Mouse (Mus musculus): ENCODE data around the gene Sytl3. TPM values are rescaled to one million over a fixed set of nuclear protein-coding genes. Genes with fewer than 3 reads are reported as not detected.

Sytl3 gene
- polyA plus RNA-seq, 1 experiment from 2014 or later, result 0.30 TPM

DNA sequence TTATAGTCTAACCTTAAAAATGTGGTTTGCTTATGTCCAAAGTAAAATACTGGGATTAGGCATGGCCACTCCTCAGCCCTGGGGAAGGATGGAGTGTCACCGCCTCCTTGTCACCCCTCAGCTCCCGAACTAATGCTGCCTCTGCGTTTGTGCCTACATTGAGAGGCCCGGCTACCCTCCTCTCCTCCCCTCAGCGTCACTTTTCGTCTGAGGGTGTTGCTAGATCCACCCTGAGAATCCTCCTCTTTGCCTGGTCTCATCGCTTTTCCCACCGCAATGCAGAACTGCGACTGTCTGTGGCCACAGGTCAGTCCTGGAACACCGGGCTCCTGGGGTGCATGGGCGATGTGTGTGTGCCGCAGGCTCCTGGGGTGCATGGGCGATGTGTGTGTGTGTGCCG is 86.0 kb downstream of the Sytl3 start:
- Histone ChIP-seq H3K9me3 (ENCODE audit: control insufficient read depth, low read length) (no peaks in the 10 kb centered on the region), H3K27me3 (ENCODE audit: control insufficient read depth, insufficient read depth, low read length) (no peaks in the 10 kb centered on the region), H3K4me3 (ENCODE audit: control insufficient read depth in 1 of 2, insufficient read depth in 1 of 2, low read depth in 1 of 2, low read length in 2 of 2) (no peak overlapping the region), H3K4me2 (ENCODE audit: low read length) (no peak overlapping the region), H3K27ac (replicated peaks in 1 of 2; ENCODE audit: control insufficient read depth in 1 of 2, insufficient read depth in 1 of 2, low read depth in 2 of 2, low read length in 2 of 2) (0 out of 4 replicates have a peak overlapping the region, but pooled peaks of 1 of the 2 experiments have one; percentile 1), H3K36me3 (ENCODE audit: control insufficient read depth, insufficient read depth, low read length) (peaks cover 68% of the 10 kb centered on the region), H3K9ac (ENCODE audit: low read length) (no peak overlapping the region), H3K4me1 (ENCODE audit: control insufficient read depth in 2 of 2, insufficient read depth in 2 of 2, low read length in 2 of 2) (peaks cover 55 to 64% of the 10 kb centered on the region in 2 experiments)
- no peak for ATAC-seq (ENCODE audit: insufficient number of reproducible peaks, insufficient read depth, low FRiP score, low read depth)
- 93% methylated on average over 14 of the region's 14 CpGs for WGBS

DNA sequence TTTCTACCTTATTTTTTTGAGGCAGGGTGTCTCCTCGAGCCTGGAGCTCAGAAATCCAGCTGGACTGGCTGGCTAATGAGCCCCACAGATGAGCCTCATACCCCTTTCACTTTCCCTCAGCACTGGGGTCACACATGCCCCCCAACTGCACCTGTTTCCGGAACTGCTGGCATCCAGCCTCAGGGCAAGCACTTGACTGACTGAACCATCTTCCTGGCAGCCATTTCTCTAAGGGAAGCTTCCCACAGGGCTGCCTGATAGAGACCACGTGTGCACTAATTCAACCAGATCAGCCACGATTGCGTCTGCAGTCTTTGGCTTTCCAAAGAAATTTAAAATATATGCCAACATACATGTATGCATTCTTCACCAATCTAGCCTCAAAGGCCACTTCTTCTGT is 86.6 kb downstream of the Sytl3 start:
- Histone ChIP-seq H3K27ac (replicated peaks in 1 of 2; ENCODE audit: control insufficient read depth in 1 of 2, insufficient read depth in 1 of 2, low read depth in 2 of 2, low read length in 2 of 2) (no peak overlapping the region), H3K9ac (ENCODE audit: low read length) (no peak overlapping the region), H3K27me3 (ENCODE audit: control insufficient read depth, insufficient read depth, low read length) (no peaks in the 10 kb centered on the region), H3K9me3 (ENCODE audit: control insufficient read depth, low read length) (no peaks in the 10 kb centered on the region), H3K4me1 (ENCODE audit: control insufficient read depth in 2 of 2, insufficient read depth in 2 of 2, low read length in 2 of 2) (peaks cover 55 to 64% of the 10 kb centered on the region in 2 experiments), H3K36me3 (ENCODE audit: control insufficient read depth, insufficient read depth, low read length) (peaks cover 65% of the 10 kb centered on the region), H3K4me2 (ENCODE audit: low read length) (no peak overlapping the region), H3K4me3 (ENCODE audit: control insufficient read depth in 1 of 2, insufficient read depth in 1 of 2, low read depth in 1 of 2, low read length in 2 of 2) (no peak overlapping the region)
- ATAC-seq (ENCODE audit: insufficient number of reproducible peaks, insufficient read depth, low FRiP score, low read depth), result no peak
- WGBS, result 88% methylated on average over 5 of the region's 5 CpGs

DNA sequence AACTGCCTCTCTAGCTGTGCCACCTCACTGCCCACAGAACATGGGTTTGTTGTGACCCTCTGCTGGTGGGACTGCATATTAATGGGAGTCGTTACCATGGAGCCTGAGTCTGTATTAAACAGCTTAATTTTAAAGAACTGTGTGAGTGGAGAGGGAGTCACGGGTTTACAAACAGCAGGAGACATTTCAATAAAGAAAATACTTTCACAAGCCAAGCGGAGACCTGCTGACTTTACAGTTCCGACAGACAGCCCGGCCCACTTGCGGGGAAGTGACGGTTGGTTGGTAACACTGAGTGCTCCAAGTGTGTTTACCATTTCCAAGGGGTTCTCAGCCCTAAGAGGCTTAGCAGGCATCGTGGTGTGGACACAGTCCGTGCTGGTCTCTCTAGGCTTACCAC is 87.1 kb downstream of the Sytl3 start:
- Histone ChIP-seq H3K9ac (ENCODE audit: low read length) (no peak overlapping the region), H3K27me3 (ENCODE audit: control insufficient read depth, insufficient read depth, low read length) (no peaks in the 10 kb centered on the region), H3K27ac (replicated peaks in 1 of 2; ENCODE audit: control insufficient read depth in 1 of 2, insufficient read depth in 1 of 2, low read depth in 2 of 2, low read length in 2 of 2) (no peak overlapping the region; a peak in 1 of 4 replicates), H3K4me3 (ENCODE audit: control insufficient read depth in 1 of 2, insufficient read depth in 1 of 2, low read depth in 1 of 2, low read length in 2 of 2) (no peak overlapping the region), H3K4me2 (ENCODE audit: low read length) (no peak overlapping the region), H3K4me1 (ENCODE audit: control insufficient read depth in 2 of 2, insufficient read depth in 2 of 2, low read length in 2 of 2) (peaks cover 55 to 64% of the 10 kb centered on the region in 2 experiments), H3K36me3 (ENCODE audit: control insufficient read depth, insufficient read depth, low read length) (peaks cover 65% of the 10 kb centered on the region), H3K9me3 (ENCODE audit: control insufficient read depth, low read length) (no peaks in the 10 kb centered on the region)
- 81% methylated on average over 9 of the region's 9 CpGs for WGBS
- ATAC-seq (ENCODE audit: insufficient number of reproducible peaks, insufficient read depth, low FRiP score, low read depth), result no peak

DNA sequence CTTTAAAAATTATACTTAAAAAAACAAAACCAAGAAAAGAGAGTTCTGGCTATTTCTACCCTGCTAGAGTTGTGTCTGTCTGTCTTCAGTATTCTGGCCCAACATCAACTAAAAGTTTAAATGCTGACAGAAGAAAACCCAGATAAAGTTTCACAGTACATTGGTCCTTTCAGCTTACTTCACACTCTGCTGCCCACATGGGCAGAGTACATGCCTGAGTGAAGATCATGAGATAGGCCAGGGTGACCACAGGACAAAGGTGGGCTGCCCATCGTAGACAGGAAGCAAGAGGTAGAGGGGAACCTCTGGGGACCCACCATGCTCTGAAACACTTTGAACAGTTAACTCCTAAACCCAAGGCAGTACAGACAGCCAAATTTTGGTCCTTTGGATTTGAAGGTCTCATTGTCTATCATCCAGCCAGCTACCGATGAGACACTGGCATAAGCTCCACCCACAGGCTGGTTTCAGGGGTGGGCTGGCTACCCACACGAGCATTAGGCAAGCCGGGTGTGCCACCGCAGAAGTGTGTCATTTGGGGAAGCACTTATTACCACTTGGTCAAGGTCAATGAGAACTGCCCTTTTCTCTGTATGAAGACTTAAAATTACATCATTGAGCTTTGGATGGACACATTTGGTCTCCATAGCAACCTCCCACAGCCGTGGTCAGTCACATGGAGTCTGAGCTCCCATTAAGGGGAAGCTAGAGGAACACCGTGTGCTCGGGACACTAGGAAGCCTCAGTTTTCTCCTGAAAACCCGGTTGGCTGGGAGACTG is 87.7 kb downstream of the Sytl3 start:
- WGBS, result 74% methylated on average over 9 of the region's 9 CpGs
- no peak overlapping the region for H3K4me3 ChIP-seq (ENCODE audit: control insufficient read depth in 1 of 2, insufficient read depth in 1 of 2, low read depth in 1 of 2, low read length in 2 of 2)
- ATAC-seq (ENCODE audit: insufficient number of reproducible peaks, insufficient read depth, low FRiP score, low read depth), result no peak
- peak overlapping the region; percentile 84 to 86 for H3K27ac ChIP-seq (replicated peaks in 1 of 2; ENCODE audit: control insufficient read depth in 1 of 2, insufficient read depth in 1 of 2, low read depth in 2 of 2, low read length in 2 of 2)
- H3K36me3 ChIP-seq (ENCODE audit: control insufficient read depth, insufficient read depth, low read length), result peaks cover 65% of the 10 kb centered on the region
- H3K4me2 ChIP-seq (ENCODE audit: low read length), result no peak overlapping the region
- H3K9me3 ChIP-seq (ENCODE audit: control insufficient read depth, low read length), result no peaks in the 10 kb centered on the region
- no peaks in the 10 kb centered on the region for H3K27me3 ChIP-seq (ENCODE audit: control insufficient read depth, insufficient read depth, low read length)
- peaks cover 55 to 63% of the 10 kb centered on the region in 2 experiments for H3K4me1 ChIP-seq (ENCODE audit: control insufficient read depth in 2 of 2, insufficient read depth in 2 of 2, low read length in 2 of 2)
- H3K9ac ChIP-seq (ENCODE audit: low read length), result no peak overlapping the region

DNA sequence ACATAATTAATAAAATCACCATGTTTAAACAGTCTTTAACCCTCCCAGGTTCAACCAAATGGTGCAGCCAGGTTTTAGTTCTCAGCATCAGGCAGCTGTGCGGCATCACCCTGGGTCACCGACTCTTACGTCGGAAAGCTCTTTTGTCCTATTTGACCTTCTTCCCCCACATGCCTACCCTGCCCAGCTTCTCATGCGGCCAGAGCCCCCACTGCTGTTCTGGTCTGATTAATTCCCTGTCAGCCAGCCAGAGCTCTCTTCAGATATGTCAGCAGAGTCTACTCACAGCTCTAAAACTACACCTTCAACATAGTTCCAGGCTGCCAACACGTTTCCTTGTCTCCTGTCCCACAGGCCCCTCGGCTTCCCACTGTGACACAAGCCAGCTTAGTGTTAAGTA is 88.6 kb downstream of the Sytl3 start:
- no peak overlapping the region for H3K4me2 ChIP-seq (ENCODE audit: low read length)
- ATAC-seq (ENCODE audit: insufficient number of reproducible peaks, insufficient read depth, low FRiP score, low read depth), result peak; percentile 86
- no peak overlapping the region for H3K9ac ChIP-seq (ENCODE audit: low read length)
- H3K36me3 ChIP-seq (ENCODE audit: control insufficient read depth, insufficient read depth, low read length), result peaks cover 65% of the 10 kb centered on the region
- no peaks in the 10 kb centered on the region for H3K9me3 ChIP-seq (ENCODE audit: control insufficient read depth, low read length)
- no peaks in the 10 kb centered on the region for H3K27me3 ChIP-seq (ENCODE audit: control insufficient read depth, insufficient read depth, low read length)
- H3K4me1 ChIP-seq (ENCODE audit: control insufficient read depth in 2 of 2, insufficient read depth in 2 of 2, low read length in 2 of 2), result peaks cover 54 to 63% of the 10 kb centered on the region in 2 experiments
- peak overlapping the region; percentile 84 to 86 for H3K27ac ChIP-seq (replicated peaks in 1 of 2; ENCODE audit: control insufficient read depth in 1 of 2, insufficient read depth in 1 of 2, low read depth in 2 of 2, low read length in 2 of 2)
- no peak overlapping the region for H3K4me3 ChIP-seq (ENCODE audit: control insufficient read depth in 1 of 2, insufficient read depth in 1 of 2, low read depth in 1 of 2, low read length in 2 of 2)
- WGBS, result 16% methylated on average over 7 of the region's 7 CpGs

DNA sequence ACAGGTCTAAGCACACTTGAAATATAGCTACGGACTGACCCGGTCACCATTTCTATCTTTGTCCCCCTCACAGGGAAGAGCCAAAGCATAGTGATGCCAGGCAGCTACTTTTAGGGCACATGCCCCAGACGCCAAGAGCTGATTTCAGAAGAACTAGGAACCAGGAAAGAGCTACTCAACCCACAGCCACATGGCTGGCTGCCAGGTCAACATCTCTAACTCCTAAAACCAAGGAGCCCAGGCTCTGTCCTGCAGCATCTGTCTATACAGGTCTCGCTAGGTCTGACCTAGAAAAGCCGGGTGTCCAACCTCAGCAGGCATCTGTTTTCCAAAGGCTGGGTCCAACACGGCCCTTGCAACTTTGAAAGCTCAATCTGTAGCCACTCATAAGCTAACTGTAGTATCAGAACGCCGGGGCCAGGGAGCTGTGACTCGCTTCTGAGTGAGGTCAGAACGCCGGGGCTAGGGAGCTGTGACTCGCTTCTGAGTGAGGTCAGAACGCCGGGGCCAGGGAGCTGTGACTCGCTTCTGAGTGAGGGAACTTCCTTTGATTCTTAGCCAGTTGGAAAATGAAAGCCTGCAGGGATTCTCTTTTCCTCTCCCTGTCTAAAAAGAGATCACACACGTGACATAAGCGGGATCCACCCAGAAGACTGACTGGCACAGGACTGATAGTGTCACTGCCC is 90.0 kb downstream of the Sytl3 start:
- H3K9me3 ChIP-seq (ENCODE audit: control insufficient read depth, low read length), result no peaks in the 10 kb centered on the region
- peak overlapping the region; percentile 52; the same call in 1 of the 2 replicates for H3K9ac ChIP-seq (ENCODE audit: low read length)
- H3K27me3 ChIP-seq (ENCODE audit: control insufficient read depth, insufficient read depth, low read length), result no peaks in the 10 kb centered on the region
- 25% methylated on average over 17 of the region's 17 CpGs for WGBS
- no peak for ATAC-seq (ENCODE audit: insufficient number of reproducible peaks, insufficient read depth, low FRiP score, low read depth)
- no peak overlapping the region for H3K4me3 ChIP-seq (ENCODE audit: control insufficient read depth in 1 of 2, insufficient read depth in 1 of 2, low read depth in 1 of 2, low read length in 2 of 2)
- peak overlapping the region; percentile 24; the same call in 1 of the 2 replicates for H3K4me2 ChIP-seq (ENCODE audit: low read length)
- H3K27ac ChIP-seq (replicated peaks in 1 of 2; ENCODE audit: control insufficient read depth in 1 of 2, insufficient read depth in 1 of 2, low read depth in 2 of 2, low read length in 2 of 2), result peak overlapping the region; percentile 84 to 86
- H3K4me1 ChIP-seq (ENCODE audit: control insufficient read depth in 2 of 2, insufficient read depth in 2 of 2, low read length in 2 of 2), result peaks cover 43 to 50% of the 10 kb centered on the region in 2 experiments
- H3K36me3 ChIP-seq (ENCODE audit: control insufficient read depth, insufficient read depth, low read length), result peaks cover 72% of the 10 kb centered on the region

DNA sequence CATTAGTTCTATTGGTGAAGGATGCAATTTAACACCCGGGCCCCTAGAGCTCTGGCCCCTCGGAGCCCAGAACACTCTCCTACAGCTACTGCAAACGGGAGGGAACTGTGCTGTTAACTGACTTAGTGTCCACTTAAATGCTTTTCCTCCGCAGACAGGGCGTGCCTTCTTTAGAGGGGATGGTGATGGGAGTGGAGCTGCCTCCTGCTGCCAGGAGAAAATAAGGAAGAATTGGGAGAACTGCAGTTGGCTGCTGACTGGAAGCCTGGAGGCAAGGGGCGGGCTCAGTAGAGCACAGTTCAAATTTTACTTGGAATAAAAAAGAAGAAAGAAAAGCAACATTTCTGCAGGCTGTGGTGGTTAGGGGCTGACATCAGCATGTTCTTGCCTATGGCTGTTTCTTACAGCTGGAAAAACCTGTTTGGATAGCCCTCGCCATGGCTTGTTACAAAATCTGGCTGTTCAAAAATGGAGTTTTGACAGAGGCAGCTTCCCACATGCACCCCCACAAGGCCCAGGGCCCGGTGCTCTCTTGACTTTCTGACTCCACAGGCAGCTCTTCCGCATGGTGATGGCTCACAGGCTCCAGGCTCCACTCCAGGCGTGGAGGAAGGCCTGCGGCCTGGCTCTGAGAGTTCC is 92.4 kb downstream of the Sytl3 start:
- WGBS, result 65% methylated on average over 11 of the region's 11 CpGs
- peaks cover 63% of the 10 kb centered on the region for H3K36me3 ChIP-seq (ENCODE audit: control insufficient read depth, insufficient read depth, low read length)
- H3K27me3 ChIP-seq (ENCODE audit: control insufficient read depth, insufficient read depth, low read length), result no peaks in the 10 kb centered on the region
- H3K9me3 ChIP-seq (ENCODE audit: control insufficient read depth, low read length), result no peaks in the 10 kb centered on the region
- no peak overlapping the region for H3K9ac ChIP-seq (ENCODE audit: low read length)
- H3K4me1 ChIP-seq (ENCODE audit: control insufficient read depth in 2 of 2, insufficient read depth in 2 of 2, low read length in 2 of 2), result peaks cover 41 to 44% of the 10 kb centered on the region in 2 experiments
- H3K4me2 ChIP-seq (ENCODE audit: low read length), result no peak overlapping the region
- no peak for ATAC-seq (ENCODE audit: insufficient number of reproducible peaks, insufficient read depth, low FRiP score, low read depth)
- H3K4me3 ChIP-seq (ENCODE audit: control insufficient read depth in 1 of 2, insufficient read depth in 1 of 2, low read depth in 1 of 2, low read length in 2 of 2), result no peak overlapping the region
- H3K27ac ChIP-seq (replicated peaks in 1 of 2; ENCODE audit: control insufficient read depth in 1 of 2, insufficient read depth in 1 of 2, low read depth in 2 of 2, low read length in 2 of 2), result peak overlapping the region in 1 of 2 experiments; percentile 15; a peak in 2 of 4 replicates
